Mouse (Mus musculus) embryonic fibroblast, embryonic 13.5 days (primary cell): ENCODE data around the gene Nans.

Experiments
- CTCF ChIP-seq: IDR thresholded peaks from 2 replicates; pipeline ENCODE4 v1.5.1; 2011; ENCODE audit warnings: mild to moderate bottlenecking, control low read depth, low read length, moderate library complexity, borderline replicate concordance; ENCODE audit not compliant: insufficient read depth
- POLR2A ChIP-seq: IDR thresholded peaks from 2 replicates; pipeline ENCODE4 v1.6.1; 2011; ENCODE audit warnings: low read depth, mild to moderate bottlenecking, control low read depth, low read length, moderate library complexity

- no peak for TF ChIP-seq CTCF
- no peak for TF ChIP-seq POLR2A
Measured at GRCm38 (mm10) chr4:46505361-46506057, 16.5 kb downstream of the Nans start.
